Mouse (Mus musculus) heart, embryonic 15.5 days (tissue): ENCODE measurements around the gene 1700029J07Rik. TPM values are rescaled to one million over a fixed set of nuclear protein-coding genes. Genes with fewer than 3 reads are reported as not detected.

Experiments used
- ATAC-seq: fragments of 200-750 bp; cut with Nextera tagmentation; replicated peaks from 2 replicates; pipeline ENCODE4 v1.8.0; 2017; ENCODE audit warnings: low read depth, moderate TSS enrichment; ENCODE audit not compliant: insufficient number of reproducible peaks, insufficient read depth, low FRiP score
- H3K27ac ChIP-seq: fragments of 300-500 bp; sonication (generic); 2 replicates; pipeline ENCODE4 v1.5.1; 2015; ENCODE audit warnings: mild to moderate bottlenecking, inconsistent platforms
- H3K27me3 ChIP-seq: fragments of 300-500 bp; sonication (generic); 2 replicates; pipeline ENCODE4 v1.6.1; 2015; ENCODE audit warnings: inconsistent platforms
- H3K36me3 ChIP-seq: fragments of 300-500 bp; sonication (generic); 2 replicates; pipeline ENCODE4 v1.6.1; 2015; ENCODE audit warnings: mild to moderate bottlenecking, inconsistent platforms
- H3K4me1 ChIP-seq: fragments of 300-500 bp; sonication (generic); replicated peaks from 2 replicates; pipeline ENCODE4 v1.6.1; 2015; ENCODE audit warnings: inconsistent platforms
- H3K4me2 ChIP-seq: fragments of 300-500 bp; sonication (generic); 2 replicates; pipeline ENCODE4 v1.6.1; 2015; ENCODE audit warnings: inconsistent platforms, mild to moderate bottlenecking, moderate library complexity
- H3K4me3 ChIP-seq: fragments of 300-500 bp; sonication (generic); 2 replicates; pipeline ENCODE4 v1.5.1; 2015; ENCODE audit warnings: mild to moderate bottlenecking, inconsistent platforms
- H3K9ac ChIP-seq: fragments of 300-500 bp; sonication (generic); 2 replicates; pipeline ENCODE4 v1.6.1; 2015; ENCODE audit warnings: mild to moderate bottlenecking, inconsistent platforms
- H3K9me3 ChIP-seq: fragments of 300-500 bp; sonication (generic); replicated peaks from 2 replicates; pipeline ENCODE4 v1.6.1; 2016; ENCODE audit warnings: inconsistent platforms
- WGBS: fragments of 180-500 bp; shearing (Covaris S2); methylation state at CpG from one replicate; pipeline ENCODE4 v1.1.7; 2015; ENCODE audit warnings: mixed read lengths; 5-methylcytosine and 5-hydroxymethylcytosine counted together
- polyA plus RNA-seq: library from polyadenylated mRNA; unstranded; fragments of >200 nt; fragmentation: Nextera tagmentation; extraction: Ambion mirVana; gene quantifications from 2 replicates; pipeline ENCODE4 v1.2.1, GENCODE M21; 2015

The 1700029J07Rik gene
- polyA plus RNA-seq, 1 experiment from 2014 or later: 3.0 TPM

DNA sequence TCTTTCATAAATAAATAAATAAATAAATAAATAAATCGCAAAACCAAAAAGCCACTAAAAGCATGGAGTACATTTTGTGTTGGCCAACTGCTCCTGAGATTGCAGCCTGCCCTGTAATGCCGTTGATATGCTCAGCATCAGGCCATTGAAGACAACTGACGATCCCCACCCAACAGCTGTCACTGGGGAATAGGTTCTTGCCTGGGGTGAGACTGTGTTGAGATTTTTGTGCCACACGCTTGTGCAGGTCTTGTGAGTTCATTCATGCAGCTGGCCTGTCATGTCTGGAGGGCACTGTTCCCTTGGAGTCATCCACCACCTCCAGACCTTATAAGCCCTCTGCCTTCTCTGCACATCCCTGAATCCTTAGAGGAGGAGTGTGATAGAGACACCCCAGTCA lies 28.8 kb downstream of the 1700029J07Rik start:
- no peaks in the 10 kb centered on the region for H3K27me3 ChIP-seq
- no peaks in the 10 kb centered on the region; the same call in 1 of the 2 replicates for H3K4me1 ChIP-seq
- no peak for ATAC-seq
- H3K9ac ChIP-seq: no peak overlapping the region
- no peak overlapping the region for H3K27ac ChIP-seq
- 85% methylated on average over 4 of the region's 4 CpGs for WGBS
- H3K36me3 ChIP-seq: no peaks in the 10 kb centered on the region
- no peak overlapping the region for H3K4me3 ChIP-seq
- no peak overlapping the region for H3K4me2 ChIP-seq
- H3K9me3 ChIP-seq: no peaks in the 10 kb centered on the region

- Histone ChIP-seq H3K4me1 (peaks cover 5% of the 10 kb centered on the region), H3K4me3 (no peak overlapping the region), H3K4me2 (no peak overlapping the region), H3K27me3 (no peaks in the 10 kb centered on the region), H3K9me3 (no peaks in the 10 kb centered on the region), H3K9ac (no peak overlapping the region), H3K27ac (no peak overlapping the region), H3K36me3 (no peaks in the 10 kb centered on the region)
- no peak for ATAC-seq
- WGBS: 83% methylated on average over 9 of the region's 9 CpGs
Observed at GRCm38 (mm10) chr8:45936986-45937385, 38.1 kb downstream of the 1700029J07Rik start.

GRCm38 (mm10) chr8:45934582-45935014 lies 40.5 kb downstream of the 1700029J07Rik start, which contains the start of gene Ccdc110:
Ccdc110 (plus strand) TSS chr8:45934619.
- Histone ChIP-seq H3K4me1 (peaks cover 8% of the 10 kb centered on the region), H3K27ac (no peak within 1 kb of the TSS), H3K4me2 (peak within 1 kb of the TSS; percentile 59), H3K27me3 (no peaks in the 10 kb centered on the region), H3K9ac (0 out of 2 replicates have a peak within 1 kb of the TSS, but pooled peaks have one; percentile 21), H3K36me3 (no peaks in the 10 kb centered on the region), H3K9me3 (no peaks in the 10 kb centered on the region), H3K4me3 (peak within 1 kb of the TSS; percentile 43)
- ATAC-seq: peak; percentile 82
- WGBS: 9% methylated on average over 23 of the region's 23 CpGs

GRCm38 (mm10) chr8:45922116-45922515 lies 52.9 kb downstream of the 1700029J07Rik start:
- Histone ChIP-seq H3K4me2 (no peak overlapping the region), H3K27me3 (no peaks in the 10 kb centered on the region), H3K4me1 (no peaks in the 10 kb centered on the region), H3K9me3 (no peaks in the 10 kb centered on the region), H3K27ac (no peak overlapping the region), H3K9ac (no peak overlapping the region), H3K4me3 (no peak overlapping the region), H3K36me3 (peaks cover 7% of the 10 kb centered on the region)
- WGBS: 91% methylated on average over 7 of the region's 7 CpGs
- no peak for ATAC-seq

DNA sequence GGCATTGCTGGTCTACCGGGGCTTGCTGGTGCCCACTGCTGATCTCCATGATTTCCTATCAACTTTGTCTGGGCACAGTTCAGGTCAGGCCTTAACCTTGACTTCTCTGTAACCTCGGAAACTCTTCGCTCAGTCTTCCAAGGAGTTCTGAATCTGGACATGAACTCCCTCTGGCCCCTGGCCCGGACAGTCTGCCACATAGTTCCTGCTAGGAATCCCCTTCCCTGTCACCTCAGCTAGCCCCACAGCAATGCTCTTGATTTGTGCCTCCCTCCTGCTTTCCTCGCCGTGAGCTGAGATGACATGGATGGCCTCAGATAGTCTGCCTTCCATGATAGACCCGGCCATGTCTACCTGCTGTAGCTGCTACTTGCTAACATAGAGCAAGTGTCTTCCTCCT lies 54.7 kb downstream of the 1700029J07Rik start:
- ATAC-seq: no peak
- peaks cover 5% of the 10 kb centered on the region; the same call in 1 of the 2 replicates for H3K4me1 ChIP-seq
- 78% methylated on average over 7 of the region's 7 CpGs for WGBS

DNA sequence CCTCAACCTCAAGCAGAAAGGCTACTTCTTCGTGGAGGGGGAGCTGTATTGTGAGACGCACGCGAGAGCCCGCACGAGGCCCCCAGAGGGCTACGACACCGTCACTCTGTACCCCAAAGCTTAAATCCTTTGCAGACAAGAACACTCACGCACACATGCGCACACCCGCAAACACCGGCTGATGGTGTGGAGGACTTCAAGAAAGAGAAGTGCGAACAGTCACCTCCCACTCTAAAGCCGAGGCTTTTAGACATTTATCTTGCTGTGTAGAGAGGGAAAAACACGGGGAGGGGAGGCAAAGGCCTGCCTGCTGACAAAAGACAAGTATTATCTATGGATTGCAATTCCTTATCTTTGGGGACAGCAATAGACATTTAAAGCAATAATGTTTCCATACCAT lies 56.2 kb downstream of the 1700029J07Rik start:
- Histone ChIP-seq H3K9me3 (no peaks in the 10 kb centered on the region), H3K27ac (no peak overlapping the region), H3K4me2 (no peak overlapping the region), H3K4me1 (peaks cover 5% of the 10 kb centered on the region; the same call in 1 of the 2 replicates), H3K4me3 (no peak overlapping the region), H3K27me3 (no peaks in the 10 kb centered on the region), H3K36me3 (peaks cover 23% of the 10 kb centered on the region), H3K9ac (no peak overlapping the region)
- 68% methylated on average over 15 of the region's 15 CpGs for WGBS
- no peak for ATAC-seq

More for the DNA sequence above, 54.7 kb downstream of the 1700029J07Rik start:
- Histone ChIP-seq H3K36me3 (peaks cover 17% of the 10 kb centered on the region), H3K27me3 (no peaks in the 10 kb centered on the region), H3K4me3 (no peak overlapping the region), H3K9me3 (no peaks in the 10 kb centered on the region), H3K27ac (no peak overlapping the region), H3K4me2 (no peak overlapping the region), H3K9ac (no peak overlapping the region)

DNA sequence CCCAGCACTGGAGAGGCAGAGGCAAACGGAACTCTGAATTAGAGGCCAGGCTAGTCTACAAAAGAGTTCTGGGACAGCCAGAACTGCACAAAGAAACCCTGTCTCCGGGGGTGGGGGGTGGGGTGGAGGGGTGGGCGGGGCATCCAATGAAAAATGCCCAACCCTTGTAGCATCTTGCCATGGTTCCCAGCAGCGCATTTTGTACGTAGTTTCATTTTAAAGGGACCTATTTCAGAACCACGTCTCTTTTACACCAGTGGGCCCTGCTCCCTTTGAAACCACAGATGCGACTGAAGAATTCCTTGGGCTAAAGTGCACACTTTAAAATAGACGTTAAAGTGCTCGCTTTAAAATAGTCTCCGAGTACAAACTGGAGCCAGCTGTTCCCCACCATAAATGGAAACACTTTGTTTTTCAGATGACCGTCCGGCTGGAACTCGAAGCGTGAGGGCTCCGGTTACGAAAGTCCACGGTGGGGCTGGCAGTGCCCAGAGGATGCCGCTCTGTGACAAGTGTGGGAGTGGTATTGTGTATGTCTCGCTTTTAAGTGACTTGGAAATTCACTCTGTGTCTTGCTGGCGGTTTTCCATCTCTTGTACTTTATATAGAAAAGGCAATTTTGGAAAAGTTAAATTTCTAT lies 57.9 kb downstream of the 1700029J07Rik start:
- no peak overlapping the region for H3K9ac ChIP-seq
- peaks cover 5% of the 10 kb centered on the region; the same call in 1 of the 2 replicates for H3K4me1 ChIP-seq
- peak overlapping the region; percentile 37 for H3K4me2 ChIP-seq
- H3K9me3 ChIP-seq: no peaks in the 10 kb centered on the region
- no peaks in the 10 kb centered on the region for H3K27me3 ChIP-seq
- peak overlapping the region; percentile 32 for H3K27ac ChIP-seq
- peaks cover 26% of the 10 kb centered on the region for H3K36me3 ChIP-seq
- ATAC-seq: no peak
- 53% methylated on average over 20 of the region's 20 CpGs for WGBS
- peak overlapping the region; percentile 14; the same call in 1 of the 2 replicates for H3K4me3 ChIP-seq

DNA sequence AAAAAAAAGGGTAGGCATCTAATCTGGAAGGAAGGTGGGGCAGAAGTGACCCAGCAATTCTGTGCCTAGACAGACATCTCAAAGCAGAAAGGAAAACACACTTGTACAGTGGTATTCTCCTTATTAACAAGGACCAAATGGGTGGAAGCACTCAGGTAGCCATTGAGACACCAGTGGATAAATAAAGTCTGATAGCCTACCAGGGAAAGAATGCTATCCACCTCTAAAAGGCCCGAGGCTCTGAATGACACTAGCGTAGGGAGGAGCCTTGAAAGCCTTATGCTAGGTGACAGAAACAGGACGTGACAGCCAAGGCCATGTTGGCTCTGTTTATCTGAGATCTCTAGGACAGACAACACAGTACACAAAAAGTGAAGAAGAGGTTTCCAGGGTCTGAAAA lies 58.6 kb downstream of the 1700029J07Rik start:
- ATAC-seq: no peak
- Histone ChIP-seq H3K4me1 (peaks cover 5% of the 10 kb centered on the region; the same call in 1 of the 2 replicates), H3K4me2 (no peak overlapping the region), H3K4me3 (no peak overlapping the region), H3K36me3 (peaks cover 26% of the 10 kb centered on the region), H3K9me3 (no peaks in the 10 kb centered on the region), H3K27ac (peak overlapping the region; percentile 32), H3K27me3 (no peaks in the 10 kb centered on the region), H3K9ac (no peak overlapping the region)
- 62% methylated on average over 3 of the region's 3 CpGs for WGBS

DNA sequence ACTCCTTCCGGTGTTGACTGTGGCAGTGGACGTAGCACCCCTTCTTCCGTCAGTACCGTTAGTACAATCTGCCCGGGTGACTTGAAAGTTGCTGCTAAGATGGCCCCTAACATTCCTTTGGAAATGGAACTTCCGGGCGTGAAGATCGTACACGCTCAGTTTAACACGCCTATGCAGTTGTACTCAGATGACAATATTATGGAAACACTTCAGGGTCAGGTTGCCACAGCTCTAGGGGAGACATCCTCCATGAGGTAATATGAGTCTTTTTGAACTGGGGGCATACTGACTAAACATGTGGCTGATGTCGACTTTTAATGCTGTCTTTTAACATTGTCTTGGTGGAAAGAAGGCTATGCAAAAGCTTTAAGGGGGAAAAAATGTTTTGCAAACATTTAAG lies 61.3 kb downstream of the 1700029J07Rik start:
- Histone ChIP-seq H3K27me3 (no peaks in the 10 kb centered on the region), H3K9me3 (no peaks in the 10 kb centered on the region), H3K27ac (no peak overlapping the region), H3K4me2 (no peak overlapping the region), H3K9ac (no peak overlapping the region), H3K4me3 (no peak overlapping the region), H3K4me1 (peaks cover 5% of the 10 kb centered on the region; the same call in 1 of the 2 replicates), H3K36me3 (peaks cover 34% of the 10 kb centered on the region)
- no peak for ATAC-seq
- 89% methylated on average over 11 of the region's 11 CpGs for WGBS

DNA sequence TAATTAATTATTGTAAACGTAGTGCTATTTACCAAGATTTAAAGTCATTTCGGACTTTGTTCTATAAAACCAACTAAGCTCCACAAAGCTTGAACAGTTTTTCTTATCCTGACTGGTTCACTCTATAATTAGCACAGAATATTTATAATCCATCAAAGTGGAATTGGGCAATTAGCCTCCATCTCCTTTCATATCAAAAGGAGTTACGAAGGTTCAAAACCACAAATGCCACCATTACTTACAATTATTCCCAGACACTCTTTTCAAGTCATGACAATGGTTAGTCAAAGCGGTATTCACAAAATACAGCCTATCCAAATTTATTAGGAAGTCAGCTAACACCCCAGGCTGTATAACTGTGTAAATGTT lies 68.8 kb downstream of the 1700029J07Rik start:
- Histone ChIP-seq H3K27me3 (no peaks in the 10 kb centered on the region), H3K27ac (no peak overlapping the region), H3K36me3 (peaks cover 11% of the 10 kb centered on the region; the same call in 1 of the 2 replicates)

DNA sequence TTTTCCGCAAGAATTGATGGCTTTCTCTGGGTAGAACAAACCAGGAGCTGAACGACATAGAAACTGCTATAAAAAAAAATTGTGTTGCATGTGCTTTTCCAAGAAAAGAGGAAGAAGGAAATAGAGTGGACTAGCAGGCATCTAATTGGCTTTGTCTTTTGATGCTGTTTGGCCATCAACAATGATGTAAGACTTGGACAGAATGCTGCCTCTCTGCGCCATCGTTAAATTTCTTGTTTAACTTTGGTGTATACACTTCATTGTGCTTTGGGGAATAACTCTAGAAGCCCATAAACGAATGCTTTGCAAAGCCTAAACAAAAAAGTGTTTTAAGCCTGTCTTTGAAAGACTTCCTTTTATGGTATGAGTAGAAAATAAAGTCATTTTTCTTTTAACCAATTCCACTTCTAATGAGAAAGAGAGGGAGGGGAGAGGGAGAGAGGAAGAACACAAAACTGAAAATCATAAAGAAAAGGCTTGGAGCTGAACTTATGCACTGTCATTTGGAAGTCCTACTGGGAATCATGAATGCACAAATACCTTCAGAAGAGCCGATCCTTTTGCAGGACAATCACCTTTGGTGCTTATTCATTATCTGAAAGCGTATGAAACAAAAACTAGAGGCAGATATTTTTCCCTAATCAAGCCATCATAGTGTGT lies 69.3 kb downstream of the 1700029J07Rik start:
- Histone ChIP-seq H3K27ac (no peak overlapping the region), H3K9me3 (no peaks in the 10 kb centered on the region), H3K4me3 (no peak overlapping the region), H3K4me2 (no peak overlapping the region), H3K9ac (no peak overlapping the region), H3K36me3 (peaks cover 11% of the 10 kb centered on the region; the same call in 1 of the 2 replicates), H3K4me1 (peaks cover 24% of the 10 kb centered on the region), H3K27me3 (no peaks in the 10 kb centered on the region)
- ATAC-seq: no peak
- WGBS: 88% methylated on average over 7 of the region's 7 CpGs

More for the DNA sequence above, 68.8 kb downstream of the 1700029J07Rik start:
- H3K9me3 ChIP-seq: no peaks in the 10 kb centered on the region
- WGBS: 93% methylated on average over 4 of the region's 4 CpGs
- no peak for ATAC-seq
- peaks cover 21% of the 10 kb centered on the region for H3K4me1 ChIP-seq
- no peak overlapping the region for H3K4me2 ChIP-seq
- no peak overlapping the region for H3K9ac ChIP-seq
- H3K4me3 ChIP-seq: no peak overlapping the region
